Mouse (Mus musculus): ENCODE measurements around the gene Iqgap1.

- TF ChIP-seq GATA1 (IDR thresholded peaks at IDR 0.05; ENCODE audit: borderline replicate concordance, low read length) (no peak), FLI1 (IDR thresholded peaks at IDR 0.05; ENCODE audit: low read length) (no peak)
These were observed 23.2 kb downstream of the Iqgap1 start for GRCm38 (mm10) chr7:80802412-80803160.
